Mouse (Mus musculus) ovary, adult 18-20 months (tissue): ENCODE results near the gene Gm266.

Source experiments
- DNase-seq: peaks from one replicate; pipeline ENCODE4 v3.0.0; 2022; ENCODE audit warnings: low spot score, mixed read lengths

Gm266 gene

DNA sequence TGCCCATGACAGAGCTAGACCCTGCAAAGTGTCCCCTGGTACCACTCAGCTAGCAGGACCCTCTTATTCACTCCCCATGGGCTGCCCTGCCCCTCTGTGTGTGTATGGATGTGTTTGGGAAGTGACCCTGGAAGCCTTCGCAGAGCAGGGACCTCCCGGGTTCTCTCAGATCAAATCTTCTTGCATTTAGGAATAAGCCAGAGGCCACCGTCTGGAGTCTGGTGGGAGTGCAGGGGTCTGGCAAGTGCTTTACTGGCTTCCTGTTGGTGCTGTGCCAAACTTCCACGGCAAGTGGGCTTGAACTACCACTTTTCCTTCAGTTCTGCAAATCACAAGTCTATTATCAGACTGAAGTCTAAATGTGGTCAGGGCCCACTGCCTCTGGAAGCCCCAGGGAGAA lies 31.6 kb downstream of the Gm266 start:
- no peak for DNase-seq

GRCm38 (mm10) chr12:111451561-111451960 lies 34.1 kb downstream of the Gm266 start:
- no peak for DNase-seq

DNA sequence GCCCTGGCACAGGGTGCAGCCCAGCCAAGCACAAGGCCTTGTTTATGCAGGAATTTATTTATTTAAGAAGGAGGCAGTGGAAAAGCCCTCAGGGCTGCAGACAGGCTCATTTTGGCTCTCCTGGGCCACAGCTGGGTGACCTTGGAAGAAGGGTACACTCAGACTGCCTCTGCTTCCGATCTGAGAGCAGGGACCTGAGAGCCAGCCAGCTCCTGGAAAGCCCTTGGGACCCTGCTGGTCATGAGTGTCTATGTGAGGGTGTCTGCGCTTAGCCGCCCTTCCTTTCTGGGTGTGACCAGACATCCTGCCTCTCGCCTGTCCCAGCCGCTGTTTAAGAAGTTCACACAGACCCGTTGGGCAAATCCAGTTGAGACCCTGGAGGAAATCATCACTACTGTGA lies 35.3 kb downstream of the Gm266 start:
- DNase-seq, result no peak

GRCm38 (mm10) chr12:111448931-111449705 lies 36.5 kb downstream of the Gm266 start:
- no peak for DNase-seq

DNA sequence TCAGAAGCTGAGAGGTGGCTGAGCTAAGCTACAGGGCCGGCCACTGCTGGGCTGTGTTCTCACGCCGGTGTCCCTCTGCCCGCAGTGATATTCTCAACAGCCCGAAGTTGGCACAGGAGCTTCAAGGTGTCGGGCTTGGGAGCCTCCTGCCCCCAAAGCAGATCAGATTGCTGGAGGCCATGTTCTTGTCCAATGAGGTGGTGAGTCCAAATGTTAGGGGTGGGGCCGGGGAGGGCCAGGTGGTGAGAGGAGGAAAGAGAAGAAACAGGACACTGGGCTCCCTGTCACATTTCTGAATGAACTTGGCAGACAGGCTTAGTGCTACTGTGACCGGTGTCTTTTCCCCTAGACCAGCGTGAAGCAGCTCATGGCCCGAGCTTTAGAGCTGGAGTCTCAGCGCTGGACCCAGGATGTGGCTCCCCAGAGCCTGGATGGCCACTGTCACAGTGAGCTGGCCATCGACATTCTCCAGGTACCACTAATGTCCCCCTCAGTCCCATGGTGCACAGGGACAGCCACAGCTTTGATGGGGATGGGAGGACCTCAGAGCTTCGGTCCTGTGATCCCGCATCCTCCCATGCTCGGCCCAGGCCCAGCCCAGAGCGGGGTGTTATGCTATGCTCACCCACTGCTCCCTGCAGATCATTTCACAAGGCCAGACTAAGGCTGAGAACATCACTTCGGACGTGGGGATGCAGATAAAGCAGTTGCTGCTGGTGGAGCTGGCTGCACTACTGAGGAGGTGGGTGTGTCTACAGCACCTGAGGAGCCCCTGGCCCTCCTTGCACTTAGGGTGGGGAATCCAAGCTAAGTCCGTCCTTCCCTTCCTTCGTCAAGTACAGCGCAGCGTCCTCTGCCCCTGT lies 37.5 kb downstream of the Gm266 start:
- DNase-seq, result no peak

GRCm38 (mm10) chr12:111447350-111447749 lies 38.3 kb downstream of the Gm266 start:
- no peak for DNase-seq

DNA sequence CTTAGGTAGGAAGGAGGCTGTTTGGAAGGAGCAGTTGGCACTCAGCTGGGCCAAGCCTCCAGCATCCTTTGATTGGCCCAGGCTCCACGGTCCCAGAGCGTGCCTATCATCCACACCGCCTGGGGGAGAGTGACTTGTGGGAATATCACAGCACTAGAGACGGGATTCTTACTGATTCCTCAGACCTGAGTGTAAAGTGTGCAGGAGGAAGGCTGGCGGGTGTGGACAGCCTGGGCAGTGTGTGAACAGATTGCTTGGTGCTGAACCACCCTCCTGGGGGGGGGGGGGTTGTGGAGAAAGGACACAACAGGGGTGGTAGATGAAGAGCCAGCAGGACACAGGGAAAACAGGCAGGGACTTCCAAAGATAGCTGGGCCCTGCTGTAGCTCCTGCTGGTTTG lies 38.9 kb downstream of the Gm266 start:
- DNase-seq, result no peak

- no peak for DNase-seq
These were observed 39.6 kb downstream of the Gm266 start for GRCm38 (mm10) chr12:111445890-111446613.

DNA sequence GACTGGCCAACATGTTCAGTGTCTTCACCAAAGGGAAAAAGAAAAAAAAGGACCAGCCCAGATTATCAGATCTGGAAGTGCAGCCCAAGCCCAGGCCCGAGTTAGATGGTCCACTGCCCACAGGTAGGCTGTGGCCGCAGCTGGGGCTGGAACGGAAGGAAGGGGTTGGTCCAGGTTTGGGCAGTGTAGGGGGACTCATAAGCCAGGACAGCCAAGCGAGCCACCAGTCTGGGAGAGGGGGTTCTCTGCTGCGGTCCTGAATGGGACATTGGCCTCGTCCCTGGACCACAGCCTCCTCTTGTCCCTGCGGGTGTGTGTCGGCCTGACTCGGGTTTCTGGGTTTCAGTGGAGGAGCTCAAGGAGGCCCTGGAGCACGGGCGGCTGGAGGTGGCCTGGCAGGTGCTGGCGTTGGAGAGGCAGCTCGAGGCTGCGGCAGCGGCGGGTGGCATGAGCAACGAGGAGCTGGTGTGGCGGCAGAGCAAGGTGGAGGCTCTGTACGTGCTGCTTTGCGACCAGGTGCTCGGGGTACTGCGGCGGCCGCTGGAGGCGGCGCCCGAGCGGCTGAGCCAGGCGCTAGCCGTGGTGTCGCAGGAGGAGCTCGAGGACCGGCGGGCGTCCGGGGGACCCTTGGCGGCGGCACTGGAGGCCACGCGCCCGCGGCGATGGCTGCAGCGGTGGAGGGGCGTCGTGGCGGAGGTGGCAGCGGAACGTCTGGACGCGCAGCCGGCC lies 40.3 kb downstream of the Gm266 start:
- no peak for DNase-seq

GRCm38 (mm10) chr12:111443921-111444831 lies 41.4 kb downstream of the Gm266 start:
- DNase-seq, result no peak

DNA sequence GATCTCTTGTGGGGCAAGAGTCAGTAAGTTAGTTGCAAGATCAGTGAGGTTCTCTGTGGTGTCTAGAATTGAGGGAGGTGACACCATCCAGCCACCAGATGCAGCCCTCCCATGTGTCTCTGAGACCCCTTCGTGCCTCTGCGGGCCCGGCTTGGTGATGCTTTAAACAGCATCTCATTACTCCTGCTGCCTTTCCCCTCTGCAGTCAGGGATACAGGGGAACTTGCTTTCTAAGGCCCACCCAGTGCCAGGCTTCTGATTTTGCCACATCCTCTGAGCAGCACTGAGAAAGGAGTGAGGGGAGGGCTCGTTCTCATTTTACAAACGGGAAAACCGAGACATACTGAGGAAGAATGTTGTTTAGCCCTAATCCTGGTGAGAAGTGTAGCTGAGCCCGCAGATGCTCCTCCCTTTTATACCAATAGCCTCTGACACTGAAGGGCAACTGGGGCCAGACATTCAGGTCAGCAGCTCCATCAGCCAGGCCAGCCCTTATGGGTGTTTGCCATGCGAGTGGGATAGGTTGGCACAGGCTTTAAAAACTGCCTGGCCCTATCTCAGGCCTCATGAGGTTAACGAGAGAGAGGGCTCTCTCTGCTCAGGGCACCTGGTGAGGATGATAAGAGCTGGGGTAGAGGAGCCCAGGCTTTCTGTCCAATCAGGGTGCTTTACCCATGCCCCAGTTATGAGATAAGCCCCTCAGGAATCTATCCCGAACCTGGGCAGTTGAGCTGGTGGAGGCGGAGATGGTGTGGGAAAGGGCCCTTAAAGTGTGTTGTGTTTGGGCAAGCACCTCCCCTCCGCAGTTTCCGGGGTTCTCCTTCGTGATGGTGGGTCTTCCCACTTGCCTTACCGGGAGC lies 42.4 kb downstream of the Gm266 start:
- DNase-seq, result no peak

DNA sequence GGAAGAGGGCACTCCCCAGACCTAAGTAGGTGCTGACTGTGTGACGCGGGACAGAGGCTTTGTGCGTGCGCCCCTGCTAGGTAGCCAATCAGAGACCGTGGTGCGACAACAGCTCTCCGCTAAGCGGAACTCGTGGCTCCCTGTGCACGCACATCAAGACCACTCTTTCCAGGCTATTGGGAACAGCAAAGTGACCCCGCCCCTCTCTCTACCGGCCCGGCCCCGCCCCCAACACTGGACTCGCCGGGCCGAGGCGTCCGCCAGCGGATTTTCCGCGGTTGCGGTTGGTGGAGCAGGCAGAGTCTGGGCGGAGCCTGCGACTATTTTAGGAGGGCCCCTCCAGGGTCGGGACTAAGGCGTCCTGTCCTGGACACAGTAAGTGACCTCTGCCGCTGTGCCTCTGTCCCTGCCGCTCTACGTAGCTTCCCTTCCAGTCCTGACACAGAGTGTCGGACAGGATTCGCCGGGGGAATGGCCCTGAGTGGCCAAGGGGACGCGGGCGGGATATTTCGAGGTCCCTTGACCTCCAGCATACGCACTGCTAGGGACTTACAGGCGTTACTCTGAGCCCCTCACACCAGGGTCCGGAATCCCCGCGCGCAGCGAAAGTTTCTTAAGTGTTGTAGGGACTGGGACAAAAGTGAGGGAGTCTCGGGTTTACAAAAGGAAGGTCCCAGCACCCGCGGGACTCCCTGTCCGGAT lies 43.2 kb downstream of the Gm266 start, which contains the start of gene Tnfaip2:
Tnfaip2 (plus strand) TSS at position 161 of the 702 bp plus-strand sequence.
- DNase-seq, result peak; percentile 68

DNA sequence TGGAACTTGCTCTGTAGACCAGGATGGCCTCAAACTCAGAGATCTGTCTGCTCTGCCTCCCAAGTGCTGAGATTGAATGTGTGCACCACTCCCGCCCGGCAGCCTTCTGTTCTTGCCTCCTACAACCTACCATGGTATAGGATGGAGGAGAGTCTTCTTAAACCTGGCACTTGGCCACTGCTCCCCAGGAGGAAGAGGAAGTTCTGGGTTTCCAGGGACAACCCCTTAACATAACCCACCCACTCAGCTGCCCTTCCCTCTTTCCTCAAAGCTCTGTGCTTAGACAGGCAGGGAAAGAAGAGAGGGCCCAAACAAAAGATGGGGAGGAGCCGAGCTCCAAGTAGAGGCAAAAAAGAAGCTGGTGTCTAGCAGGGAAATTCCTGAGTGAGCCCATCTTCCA lies 44.1 kb downstream of the Gm266 start:
- DNase-seq, result no peak

- no peak for DNase-seq
These were observed 44.8 kb downstream of the Gm266 start for GRCm38 (mm10) chr12:111440701-111441373.

- DNase-seq, result no peak
These were observed 46.8 kb downstream of the Gm266 start for GRCm38 (mm10) chr12:111438850-111439249.

- peak; percentile 64 for DNase-seq
These were observed 48.3 kb downstream of the Gm266 start for GRCm38 (mm10) chr12:111437222-111437900.

GRCm38 (mm10) chr12:111436640-111437039 lies 49.0 kb downstream of the Gm266 start:
- DNase-seq, result no peak

- DNase-seq, result no peak
These were observed 49.5 kb downstream of the Gm266 start for GRCm38 (mm10) chr12:111436170-111436569.
